Mouse (Mus musculus) left cerebral cortex, adult 9 months (tissue): ENCODE results near the gene Aida.
"Not testable (repeated sequence)": the region's sequence is repeated elsewhere in the genome, so short reads cannot be mapped to it uniquely, and the experiment has no call there.

Experiments
- DNase-seq, 2 experiments: peaks; one replicate each; pipeline ENCODE4 v3.0.0; 2022; ENCODE audit warnings: low spot score in 2 of 2

Gene Aida

GRCm38 (mm10) chr1:183315783-183316182, 19.4 kb downstream of the Aida start:
- no peak for DNase-seq

GRCm38 (mm10) chr1:183320708-183321107, 24.3 kb downstream of the Aida start:
- DNase-seq: no peak

GRCm38 (mm10) chr1:183322496-183322895, 26.1 kb downstream of the Aida start:
- not testable (repeated sequence) for DNase-seq

GRCm38 (mm10) chr1:183323923-183324322, 27.5 kb downstream of the Aida start:
- no peak for DNase-seq

- DNase-seq: no peak
Measured at GRCm38 (mm10) chr1:183324433-183324832, 28.0 kb downstream of the Aida start.

GRCm38 (mm10) chr1:183327171-183327570, 30.8 kb downstream of the Aida start:
- DNase-seq: no peak

GRCm38 (mm10) chr1:183342902-183343301, 46.5 kb downstream of the Aida start:
- not testable (repeated sequence) for DNase-seq

GRCm38 (mm10) chr1:183344886-183345816, 48.8 kb downstream of the Aida start:
- DNase-seq: peak; percentile 19 to 81

GRCm38 (mm10) chr1:183345817-183346195, 49.4 kb downstream of the Aida start:
- DNase-seq: no peak

- DNase-seq: peak in 1 of 2 experiments; percentile 70
Measured at GRCm38 (mm10) chr1:183349840-183350239, 53.5 kb downstream of the Aida start.

- no peak for DNase-seq
Measured at GRCm38 (mm10) chr1:183358901-183359300, 62.5 kb downstream of the Aida start.

- no peak for DNase-seq
Measured at GRCm38 (mm10) chr1:183362301-183362700, 65.9 kb downstream of the Aida start.

- DNase-seq: no peak
Measured at GRCm38 (mm10) chr1:183362729-183363576, 66.6 kb downstream of the Aida start.

GRCm38 (mm10) chr1:183363577-183363867, 67.1 kb downstream of the Aida start:
- DNase-seq: no peak

- DNase-seq: no peak
Measured at GRCm38 (mm10) chr1:183366361-183366760, 70.0 kb downstream of the Aida start.

GRCm38 (mm10) chr1:183368601-183369400, 72.4 kb downstream of the Aida start:
- DNase-seq: peak in 1 of 2 experiments; percentile 16

GRCm38 (mm10) chr1:183369427-183370014, 73.1 kb downstream of the Aida start, which contains the start of gene Mia3:
Gene Mia3 (minus strand): TSS chr1:183369553.
- peak; percentile 95 to 97 for DNase-seq

- no peak for DNase-seq
Measured at GRCm38 (mm10) chr1:183374728-183375127, 78.3 kb downstream of the Aida start.
